Mouse (Mus musculus): ENCODE results near the gene Mrpl20. TPM values are rescaled to one million over a fixed set of nuclear protein-coding genes. Genes with fewer than 3 reads are reported as not detected.
"Not testable (repeated sequence)": the region's sequence is repeated elsewhere in the genome, so short reads cannot be mapped to it uniquely, and the experiment has no call there.

Mrpl20 gene
- polyA plus RNA-seq, 1 experiment from 2014 or later: 313 TPM

DNA sequence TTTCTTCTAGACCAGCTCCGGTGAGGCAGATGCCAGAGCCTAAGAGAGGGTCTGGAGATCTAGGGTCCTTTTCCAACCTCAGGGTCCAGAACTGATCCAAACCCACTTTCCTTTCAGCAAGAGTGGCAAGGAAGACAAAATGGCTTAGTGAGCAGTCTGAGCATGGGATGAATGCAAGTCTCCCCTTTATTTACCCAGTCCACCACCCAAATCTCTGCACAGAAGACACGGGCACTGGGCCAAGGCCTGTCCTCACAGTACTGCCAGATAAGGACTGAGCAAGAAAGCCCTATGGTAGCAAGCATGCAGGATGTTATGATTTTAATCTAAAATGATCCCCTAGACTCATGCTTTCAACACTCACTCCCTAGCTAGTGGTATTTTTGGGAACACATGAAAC lies 24.9 kb upstream of the Mrpl20 start:
- H3K27me3 ChIP-seq (replicated peaks; ENCODE audit: control insufficient read depth, insufficient read depth, low read length): peaks cover 4% of the 10 kb centered on the region; the same call in 1 of the 2 replicates
- H3K4me1 ChIP-seq (ENCODE audit: control insufficient read depth, insufficient read depth, low read length): peaks cover 4% of the 10 kb centered on the region
- no peak overlapping the region for H3K4me3 ChIP-seq (ENCODE audit: low read depth, low read length)
- no peak overlapping the region for H3K27ac ChIP-seq (ENCODE audit: low read depth, low read length)
- H3K4me2 ChIP-seq (ENCODE audit: low read length): no peak overlapping the region
- H3K36me3 ChIP-seq (ENCODE audit: control insufficient read depth, insufficient read depth, low read length): no peaks in the 10 kb centered on the region
- ATAC-seq (no peak), DNase-seq (ENCODE audit: low spot score) (no peak)
- H3K9me3 ChIP-seq (replicated peaks; ENCODE audit: control insufficient read depth, low read length): no peaks in the 10 kb centered on the region
- WGBS: 78% methylated on average over 2 of the region's 2 CpGs
- no peak overlapping the region for H3K9ac ChIP-seq (ENCODE audit: low read length)

DNA sequence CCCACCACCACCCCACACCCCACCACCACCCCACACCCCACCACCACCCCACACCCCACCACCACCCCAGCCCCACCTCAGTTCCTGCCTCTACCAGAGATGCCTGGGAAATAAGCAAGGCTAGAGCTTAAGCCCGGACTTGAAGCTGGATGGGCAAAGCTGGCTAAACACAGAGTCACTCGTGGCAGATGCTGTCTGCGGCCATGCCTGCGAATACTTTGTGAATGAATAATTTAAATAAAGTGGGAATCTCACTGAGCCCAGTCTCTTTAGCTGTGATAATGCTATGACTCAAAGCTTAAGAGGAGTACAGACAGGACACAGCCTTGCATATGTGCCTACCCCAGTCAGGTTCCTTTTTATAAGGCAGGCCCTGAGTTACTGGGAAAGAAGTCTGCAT lies 23.2 kb upstream of the Mrpl20 start:
- Histone ChIP-seq H3K4me2 (ENCODE audit: low read length) (no peak overlapping the region), H3K9me3 (replicated peaks; ENCODE audit: control insufficient read depth, low read length) (no peaks in the 10 kb centered on the region), H3K36me3 (ENCODE audit: control insufficient read depth, insufficient read depth, low read length) (no peaks in the 10 kb centered on the region), H3K4me3 (ENCODE audit: low read depth, low read length) (no peak overlapping the region), H3K4me1 (ENCODE audit: control insufficient read depth, insufficient read depth, low read length) (0 out of 2 replicates have a peak, but pooled peaks cover 3% of the 10 kb centered on the region), H3K27ac (ENCODE audit: low read depth, low read length) (no peak overlapping the region), H3K27me3 (replicated peaks; ENCODE audit: control insufficient read depth, insufficient read depth, low read length) (0 out of 2 replicates have a peak, but pooled peaks cover 4% of the 10 kb centered on the region), H3K9ac (ENCODE audit: low read length) (no peak overlapping the region)
- DNase-seq (ENCODE audit: low spot score): no peak
- 85% methylated on average over 4 of the region's 4 CpGs for WGBS
- ATAC-seq: no peak

DNA sequence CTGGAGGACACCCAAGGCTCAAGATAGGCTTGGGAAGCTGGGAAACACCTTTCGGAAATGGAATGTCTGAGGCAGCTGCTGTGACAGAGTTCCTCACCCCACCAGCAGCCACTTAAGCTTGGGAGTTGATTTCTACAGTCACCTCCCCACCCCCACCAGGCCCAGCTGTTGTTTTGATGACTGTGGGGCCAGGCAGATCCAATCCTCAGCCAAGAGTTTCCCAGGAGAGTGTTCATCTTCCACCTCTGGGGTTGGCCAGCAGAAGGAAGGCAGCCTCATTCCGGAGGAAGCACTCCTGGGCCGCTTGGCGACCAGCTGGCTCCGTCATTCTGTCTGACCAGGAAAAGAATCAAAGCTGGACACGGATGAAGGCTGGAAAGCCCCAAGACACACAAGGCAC lies 21.8 kb upstream of the Mrpl20 start:
- ATAC-seq: no peak

DNA sequence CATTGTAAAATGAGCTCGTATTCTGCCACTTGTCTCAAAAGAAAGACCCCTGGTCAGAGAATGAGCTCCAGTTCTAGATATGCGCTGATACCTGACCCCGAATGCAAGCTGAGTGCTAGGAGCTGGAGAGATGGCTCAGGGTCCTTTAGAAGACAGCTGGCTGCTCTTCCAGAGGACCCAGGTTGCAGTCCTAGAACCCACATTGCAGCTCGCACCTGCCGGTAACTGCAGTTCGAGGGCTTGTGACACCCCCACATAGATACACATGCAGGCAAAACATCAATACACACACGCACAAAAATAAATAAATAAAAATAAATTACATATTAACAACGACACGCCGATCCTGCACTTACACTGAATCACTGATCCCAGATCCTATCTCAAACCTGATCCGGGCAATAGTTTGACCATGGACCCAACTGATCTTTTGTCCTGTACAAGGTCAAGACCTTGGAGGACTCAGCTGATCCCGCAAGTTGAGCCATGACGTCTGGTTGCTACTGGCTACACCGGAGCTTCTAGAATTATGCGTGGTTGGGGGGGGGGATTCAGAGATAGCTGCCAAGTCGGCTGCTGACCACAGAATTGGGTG lies 19.1 kb upstream of the Mrpl20 start:
- Histone ChIP-seq H3K9me3 (replicated peaks; ENCODE audit: control insufficient read depth, low read length) (no peaks in the 10 kb centered on the region), H3K36me3 (ENCODE audit: control insufficient read depth, insufficient read depth, low read length) (no peaks in the 10 kb centered on the region), H3K27ac (ENCODE audit: low read depth, low read length) (no peak overlapping the region), H3K4me3 (ENCODE audit: low read depth, low read length) (peak overlapping the region; percentile 57), H3K27me3 (replicated peaks; ENCODE audit: control insufficient read depth, insufficient read depth, low read length) (no peaks in the 10 kb centered on the region), H3K4me2 (ENCODE audit: low read length) (peak overlapping the region; percentile 64), H3K4me1 (ENCODE audit: control insufficient read depth, insufficient read depth, low read length) (0 out of 2 replicates have a peak, but pooled peaks cover 3% of the 10 kb centered on the region), H3K9ac (ENCODE audit: low read length) (peak overlapping the region; percentile 82)
- DNase-seq (ENCODE audit: low spot score): no peak
- no peak for ATAC-seq
- 45% methylated on average over 16 of the region's 16 CpGs for WGBS

More for the DNA sequence above, 21.8 kb upstream of the Mrpl20 start:
- Histone ChIP-seq H3K4me1 (ENCODE audit: control insufficient read depth, insufficient read depth, low read length) (0 out of 2 replicates have a peak, but pooled peaks cover 3% of the 10 kb centered on the region), H3K36me3 (ENCODE audit: control insufficient read depth, insufficient read depth, low read length) (no peaks in the 10 kb centered on the region), H3K27ac (ENCODE audit: low read depth, low read length) (no peak overlapping the region), H3K4me2 (ENCODE audit: low read length) (no peak overlapping the region), H3K9me3 (replicated peaks; ENCODE audit: control insufficient read depth, low read length) (no peaks in the 10 kb centered on the region), H3K9ac (ENCODE audit: low read length) (no peak overlapping the region), H3K4me3 (ENCODE audit: low read depth, low read length) (no peak overlapping the region), H3K27me3 (replicated peaks; ENCODE audit: control insufficient read depth, insufficient read depth, low read length) (no peaks in the 10 kb centered on the region)
- 50% methylated on average over 6 of the region's 6 CpGs for WGBS
- no peak for DNase-seq (ENCODE audit: low spot score)

DNA sequence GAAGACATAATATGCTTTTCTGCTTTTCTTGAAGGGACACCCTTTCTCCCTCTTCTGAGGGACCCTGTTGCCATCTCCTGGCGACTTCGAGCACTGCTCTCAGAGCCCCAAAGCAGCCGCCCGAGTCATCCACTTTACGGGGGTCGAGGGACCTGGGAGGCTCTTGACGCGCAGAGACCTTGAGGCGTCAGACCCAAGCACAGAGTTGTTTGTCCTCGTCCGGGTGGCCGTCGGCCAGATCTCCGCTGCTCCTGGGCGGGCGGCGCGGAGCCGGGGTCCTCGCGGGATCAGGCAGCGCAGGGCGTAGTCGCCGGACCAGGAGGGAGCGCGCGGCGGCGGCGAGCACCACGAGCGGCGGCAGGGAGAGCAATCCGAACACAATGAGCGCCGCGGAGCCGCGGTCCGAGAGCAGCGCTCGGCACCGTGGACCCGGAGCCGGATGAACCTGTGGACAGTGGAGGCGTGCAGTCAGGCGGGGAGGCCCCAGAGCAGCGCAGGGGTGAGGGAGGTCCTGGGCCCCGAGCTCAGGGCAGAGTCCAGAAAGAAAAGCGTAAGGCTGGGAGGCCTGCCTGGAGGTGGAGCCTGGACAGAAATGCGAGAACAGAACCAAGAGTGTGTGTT lies 18.5 kb upstream of the Mrpl20 start:
- peak overlapping the region; percentile 79 for H3K27ac ChIP-seq (ENCODE audit: low read depth, low read length)
- ATAC-seq: peak; percentile 91
- no peaks in the 10 kb centered on the region for H3K9me3 ChIP-seq (replicated peaks; ENCODE audit: control insufficient read depth, low read length)
- peak; percentile 89 for DNase-seq (ENCODE audit: low spot score)
- H3K4me3 ChIP-seq (ENCODE audit: low read depth, low read length): peak overlapping the region; percentile 57
- H3K4me1 ChIP-seq (ENCODE audit: control insufficient read depth, insufficient read depth, low read length): 0 out of 2 replicates have a peak, but pooled peaks cover 3% of the 10 kb centered on the region
- H3K4me2 ChIP-seq (ENCODE audit: low read length): peak overlapping the region; percentile 64
- no peaks in the 10 kb centered on the region for H3K27me3 ChIP-seq (replicated peaks; ENCODE audit: control insufficient read depth, insufficient read depth, low read length)
- WGBS: under 1% methylated on average over 51 of the region's 52 CpGs
- peak overlapping the region; percentile 82 for H3K9ac ChIP-seq (ENCODE audit: low read length)
- no peaks in the 10 kb centered on the region for H3K36me3 ChIP-seq (ENCODE audit: control insufficient read depth, insufficient read depth, low read length)

DNA sequence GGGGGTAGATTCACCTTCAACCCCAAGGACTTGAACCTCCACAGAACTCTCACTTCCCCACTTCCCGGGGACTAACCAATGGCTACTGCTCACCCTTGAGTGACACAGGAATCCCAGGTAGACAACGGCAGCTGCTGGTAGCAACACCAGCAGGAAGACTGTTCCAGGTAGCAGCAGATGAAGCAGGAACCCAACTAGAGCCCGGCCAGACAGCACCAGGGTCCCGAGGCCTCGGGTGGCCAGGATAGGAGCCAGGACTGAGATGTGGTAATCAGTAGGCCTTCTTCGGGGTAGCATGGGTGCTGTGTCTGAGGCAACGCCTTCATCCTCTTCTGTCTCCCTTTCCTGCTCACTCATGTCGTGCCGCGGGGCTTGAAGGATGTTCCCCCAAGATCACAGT lies 17.4 kb upstream of the Mrpl20 start:
- ATAC-seq (no peak), DNase-seq (ENCODE audit: low spot score) (no peak)
- H3K4me1 ChIP-seq (ENCODE audit: control insufficient read depth, insufficient read depth, low read length): 0 out of 2 replicates have a peak, but pooled peaks cover 3% of the 10 kb centered on the region
- no peak overlapping the region for H3K4me3 ChIP-seq (ENCODE audit: low read depth, low read length)
- no peak overlapping the region for H3K27ac ChIP-seq (ENCODE audit: low read depth, low read length)
- H3K27me3 ChIP-seq (replicated peaks; ENCODE audit: control insufficient read depth, insufficient read depth, low read length): no peaks in the 10 kb centered on the region
- no peaks in the 10 kb centered on the region for H3K36me3 ChIP-seq (ENCODE audit: control insufficient read depth, insufficient read depth, low read length)
- WGBS: 87% methylated on average over 10 of the region's 10 CpGs
- no peaks in the 10 kb centered on the region for H3K9me3 ChIP-seq (replicated peaks; ENCODE audit: control insufficient read depth, low read length)
- H3K4me2 ChIP-seq (ENCODE audit: low read length): no peak overlapping the region
- no peak overlapping the region for H3K9ac ChIP-seq (ENCODE audit: low read length)

DNA sequence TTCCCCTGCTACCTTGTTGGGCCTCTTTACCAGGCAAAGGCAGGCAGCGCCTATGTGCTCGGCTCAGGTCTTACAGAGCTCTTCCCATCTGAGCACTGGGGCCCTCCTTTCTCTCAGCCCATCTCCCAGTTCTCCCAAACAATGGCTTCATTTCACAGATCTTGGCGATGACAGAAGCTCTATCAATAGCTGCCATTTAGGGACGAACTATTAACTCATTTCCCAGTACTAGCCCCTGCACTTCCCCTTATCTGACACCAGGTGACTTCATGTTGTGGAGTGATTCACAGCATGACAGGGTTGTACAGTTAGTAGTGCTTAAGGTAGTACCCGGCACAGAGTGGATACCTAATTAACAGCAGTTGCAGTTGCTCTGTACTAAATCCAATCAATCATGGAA lies 16.9 kb upstream of the Mrpl20 start, which contains the start of gene Tmem88b:
TSS of gene Tmem88b (minus strand) at position 56 of the 400 bp plus-strand sequence.
- no peaks in the 10 kb centered on the region for H3K27me3 ChIP-seq (replicated peaks; ENCODE audit: control insufficient read depth, insufficient read depth, low read length)
- H3K4me2 ChIP-seq (ENCODE audit: low read length): peak within 1 kb of the TSS; percentile 64
- H3K9ac ChIP-seq (ENCODE audit: low read length): peak within 1 kb of the TSS; percentile 82
- ATAC-seq: no peak
- WGBS: 62% methylated on average over 5 of the region's 5 CpGs
- peak within 1 kb of the TSS; percentile 57 for H3K4me3 ChIP-seq (ENCODE audit: low read depth, low read length)
- no peak for DNase-seq (ENCODE audit: low spot score)
- no peaks in the 10 kb centered on the region for H3K36me3 ChIP-seq (ENCODE audit: control insufficient read depth, insufficient read depth, low read length)
- 0 out of 2 replicates have a peak, but pooled peaks cover 3% of the 10 kb centered on the region for H3K4me1 ChIP-seq (ENCODE audit: control insufficient read depth, insufficient read depth, low read length)
- no peaks in the 10 kb centered on the region for H3K9me3 ChIP-seq (replicated peaks; ENCODE audit: control insufficient read depth, low read length)
- H3K27ac ChIP-seq (ENCODE audit: low read depth, low read length): peak within 1 kb of the TSS; percentile 79; the same call in 1 of the 2 replicates

DNA sequence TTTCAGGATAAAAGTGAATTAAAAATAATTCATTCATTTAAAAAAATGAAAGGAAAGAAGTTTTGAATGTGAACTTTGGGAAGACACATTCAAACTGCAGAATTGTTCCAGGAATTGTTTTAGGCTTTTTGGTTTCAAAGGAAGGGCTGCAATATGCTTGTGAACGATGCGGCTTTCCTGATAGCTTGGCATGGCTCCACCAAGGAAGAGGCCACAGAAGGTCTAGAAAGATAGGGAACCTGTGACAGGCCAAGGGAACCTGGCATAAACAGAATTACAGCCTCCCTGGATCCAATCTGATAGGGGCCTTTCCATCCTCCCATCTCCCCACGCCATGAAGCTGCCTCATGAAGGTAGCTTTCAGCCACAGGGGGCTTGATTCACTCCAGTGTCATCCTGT lies 14.4 kb upstream of the Mrpl20 start:
- WGBS: 84% methylated on average over 3 of the region's 3 CpGs
- Histone ChIP-seq H3K36me3 (ENCODE audit: control insufficient read depth, insufficient read depth, low read length) (no peaks in the 10 kb centered on the region), H3K4me2 (ENCODE audit: low read length) (no peak overlapping the region), H3K4me1 (ENCODE audit: control insufficient read depth, insufficient read depth, low read length) (0 out of 2 replicates have a peak, but pooled peaks cover 3% of the 10 kb centered on the region), H3K4me3 (ENCODE audit: low read depth, low read length) (no peak overlapping the region), H3K27me3 (replicated peaks; ENCODE audit: control insufficient read depth, insufficient read depth, low read length) (no peaks in the 10 kb centered on the region), H3K9ac (ENCODE audit: low read length) (no peak overlapping the region), H3K9me3 (replicated peaks; ENCODE audit: control insufficient read depth, low read length) (no peaks in the 10 kb centered on the region), H3K27ac (ENCODE audit: low read depth, low read length) (no peak overlapping the region)
- DNase-seq (ENCODE audit: low spot score) (no peak), ATAC-seq (no peak)

DNA sequence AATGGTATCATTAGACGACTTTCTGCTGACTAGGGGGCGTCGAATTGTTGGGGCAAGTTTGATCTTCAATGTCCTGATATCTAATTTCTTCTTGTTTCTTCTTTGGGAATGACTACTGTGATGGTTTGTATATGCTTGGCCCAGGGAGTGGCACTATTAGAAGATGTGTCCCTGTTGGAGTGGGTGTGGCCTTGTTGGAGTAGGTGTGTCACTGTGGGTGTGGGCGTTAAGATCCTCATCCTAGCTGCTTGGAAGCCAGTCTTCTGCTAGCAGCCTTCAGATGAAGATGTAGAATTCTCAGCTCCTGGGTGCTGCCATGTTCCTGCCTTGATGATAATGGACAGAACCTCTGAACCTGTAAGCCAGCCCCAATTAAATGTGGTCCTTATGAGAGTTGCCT lies 13.8 kb upstream of the Mrpl20 start:
- not testable (repeated sequence) for H3K4me3 ChIP-seq (ENCODE audit: low read depth, low read length); H3K27ac ChIP-seq (ENCODE audit: low read depth, low read length); H3K9me3 ChIP-seq (replicated peaks; ENCODE audit: control insufficient read depth, low read length); H3K4me1 ChIP-seq (ENCODE audit: control insufficient read depth, insufficient read depth, low read length); H3K36me3 ChIP-seq (ENCODE audit: control insufficient read depth, insufficient read depth, low read length); H3K27me3 ChIP-seq (replicated peaks; ENCODE audit: control insufficient read depth, insufficient read depth, low read length); DNase-seq (ENCODE audit: low spot score); H3K9ac ChIP-seq (ENCODE audit: low read length); ATAC-seq; H3K4me2 ChIP-seq (ENCODE audit: low read length)
- WGBS: 88% methylated on average over 4 of the region's 4 CpGs

Measured in forebrain, embryonic 14.5 days (tissue).